Mouse (Mus musculus): ENCODE results near the gene Nadk. TPM values are rescaled to one million over a fixed set of nuclear protein-coding genes. Genes with fewer than 3 reads are reported as not detected.

Nadk gene
- polyA plus RNA-seq, 2 experiments: 78.8 to 87.9 TPM

DNA sequence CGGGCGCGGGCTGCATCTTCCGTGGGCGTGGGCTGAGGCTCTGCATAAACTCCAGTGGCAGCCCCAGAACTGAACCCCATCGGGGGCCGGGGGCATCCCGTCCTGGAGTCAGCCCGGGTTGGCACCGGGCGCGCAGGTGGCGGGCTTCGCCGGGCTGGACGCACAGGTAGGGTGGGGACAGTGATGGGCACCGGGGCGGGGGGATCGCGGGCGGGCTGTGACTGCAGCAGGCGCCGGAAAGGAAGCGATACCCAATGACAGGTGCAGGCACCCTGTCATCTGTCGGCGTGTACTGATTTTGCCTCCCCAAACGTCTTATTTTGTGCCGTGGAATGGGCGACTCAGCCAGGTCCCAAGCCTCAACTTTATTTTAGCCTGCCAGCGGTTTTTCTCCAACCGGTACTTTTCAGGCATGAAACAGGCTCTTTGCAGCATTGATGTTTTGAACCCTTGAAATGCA, 39.8 kb downstream of the Nadk start:
- Histone ChIP-seq H3K9me3 (ENCODE audit: control insufficient read depth, low read length) (no peaks in the 10 kb centered on the region), H3K4me3 (replicated peaks; ENCODE audit: low read length) (peak overlapping the region; percentile 85), H3K4me2 (replicated peaks; ENCODE audit: low read depth, low read length, severe bottlenecking) (peak overlapping the region; percentile 79), H3K9ac (ENCODE audit: low read depth, low read length, severe bottlenecking) (peak overlapping the region; percentile 93), H3K27ac (replicated peaks; ENCODE audit: low read depth, low read length) (peak overlapping the region; percentile 99), H3K36me3 (ENCODE audit: control insufficient read depth, insufficient read depth, low read length) (0 out of 2 replicates have a peak, but pooled peaks cover 9% of the 10 kb centered on the region), H3K27me3 (ENCODE audit: control insufficient read depth, insufficient read depth, low read length) (no peaks in the 10 kb centered on the region), H3K4me1 (ENCODE audit: control insufficient read depth, insufficient read depth, low read length) (peaks cover 11% of the 10 kb centered on the region; the same call in 1 of the 2 replicates)
- no peak for DNase-seq (ENCODE audit: low spot score)
- peak; percentile 10 for ATAC-seq (ENCODE audit: low FRiP score, low read depth)
- TF ChIP-seq POLR2A (IDR thresholded peaks at IDR 0.05; ENCODE audit: borderline replicate concordance, extremely low read depth, insufficient read depth, insufficient read length): no peak
- WGBS: 4% methylated on average over 23 of the region's 31 CpGs

DNA sequence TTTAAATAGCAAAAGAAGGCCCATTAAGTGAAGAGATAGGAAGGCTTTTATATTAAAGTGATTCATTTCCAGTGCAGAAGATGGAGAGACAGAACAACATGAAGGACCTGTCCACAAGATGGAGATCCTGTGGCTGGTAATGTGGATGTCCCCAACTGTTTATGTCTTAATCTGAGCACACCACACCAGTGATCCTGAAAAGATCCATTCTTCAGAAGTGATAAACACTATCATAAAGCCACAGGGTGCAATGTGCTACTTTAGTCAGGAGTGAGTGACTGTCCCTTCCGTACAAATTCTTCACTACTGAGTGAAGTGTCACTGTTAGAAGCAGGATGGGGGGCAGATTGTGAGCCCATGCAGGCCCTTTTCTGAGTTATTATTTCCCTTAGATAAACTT, 40.6 kb downstream of the Nadk start:
- H3K4me2 ChIP-seq (replicated peaks; ENCODE audit: low read depth, low read length, severe bottlenecking): peak overlapping the region; percentile 79
- no peak overlapping the region for H3K27ac ChIP-seq (replicated peaks; ENCODE audit: low read depth, low read length)
- peak overlapping the region; percentile 93 for H3K9ac ChIP-seq (ENCODE audit: low read depth, low read length, severe bottlenecking)
- 0 out of 2 replicates have a peak, but pooled peaks cover 9% of the 10 kb centered on the region for H3K36me3 ChIP-seq (ENCODE audit: control insufficient read depth, insufficient read depth, low read length)
- DNase-seq (ENCODE audit: low spot score) (no peak), ATAC-seq (ENCODE audit: low FRiP score, low read depth) (no peak)
- WGBS: 89% methylated on average over 1 of the region's 1 CpGs
- peaks cover 11% of the 10 kb centered on the region; the same call in 1 of the 2 replicates for H3K4me1 ChIP-seq (ENCODE audit: control insufficient read depth, insufficient read depth, low read length)
- no peak for TF ChIP-seq POLR2A (IDR thresholded peaks at IDR 0.05; ENCODE audit: borderline replicate concordance, extremely low read depth, insufficient read depth, insufficient read length)
- no peaks in the 10 kb centered on the region for H3K27me3 ChIP-seq (ENCODE audit: control insufficient read depth, insufficient read depth, low read length)
- peak overlapping the region; percentile 85 for H3K4me3 ChIP-seq (replicated peaks; ENCODE audit: low read length)
- no peaks in the 10 kb centered on the region for H3K9me3 ChIP-seq (ENCODE audit: control insufficient read depth, low read length)

DNA sequence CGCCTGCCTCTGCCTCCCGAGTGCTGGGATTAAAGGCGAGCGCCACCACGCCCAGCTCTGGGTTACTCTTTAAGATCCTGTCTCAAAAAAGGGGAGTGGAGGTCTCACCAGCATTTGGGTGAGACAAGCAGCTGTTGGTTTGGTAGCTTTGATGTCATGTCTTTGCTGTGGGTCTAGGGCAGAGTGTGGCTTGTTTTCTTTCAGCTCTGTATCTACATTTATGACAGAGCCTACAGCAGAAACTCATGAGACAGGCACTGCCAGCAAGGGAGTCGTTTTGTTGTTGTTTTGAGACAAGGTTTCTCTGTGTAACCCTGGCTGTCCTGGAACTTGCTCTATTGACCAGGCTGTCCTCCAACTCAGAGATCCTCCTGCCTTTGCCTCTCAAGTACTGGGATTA, 41.6 kb downstream of the Nadk start:
- no peaks in the 10 kb centered on the region for H3K27me3 ChIP-seq (ENCODE audit: control insufficient read depth, insufficient read depth, low read length)
- H3K4me2 ChIP-seq (replicated peaks; ENCODE audit: low read depth, low read length, severe bottlenecking): no peak overlapping the region
- WGBS: 96% methylated on average over 6 of the region's 6 CpGs
- no peaks in the 10 kb centered on the region for H3K9me3 ChIP-seq (ENCODE audit: control insufficient read depth, low read length)
- ATAC-seq (ENCODE audit: low FRiP score, low read depth) (no peak), DNase-seq (ENCODE audit: low spot score) (no peak)
- 0 out of 2 replicates have a peak, but pooled peaks cover 9% of the 10 kb centered on the region for H3K36me3 ChIP-seq (ENCODE audit: control insufficient read depth, insufficient read depth, low read length)
- H3K4me1 ChIP-seq (ENCODE audit: control insufficient read depth, insufficient read depth, low read length): peaks cover 11% of the 10 kb centered on the region; the same call in 1 of the 2 replicates
- TF ChIP-seq POLR2A (IDR thresholded peaks at IDR 0.05; ENCODE audit: borderline replicate concordance, extremely low read depth, insufficient read depth, insufficient read length): no peak
- no peak overlapping the region for H3K27ac ChIP-seq (replicated peaks; ENCODE audit: low read depth, low read length)
- H3K9ac ChIP-seq (ENCODE audit: low read depth, low read length, severe bottlenecking): no peak overlapping the region
- H3K4me3 ChIP-seq (replicated peaks; ENCODE audit: low read length): no peak overlapping the region

- Histone ChIP-seq H3K4me1 (ENCODE audit: control insufficient read depth, insufficient read depth, low read length) (peaks cover 11% of the 10 kb centered on the region; the same call in 1 of the 2 replicates), H3K4me2 (replicated peaks; ENCODE audit: low read depth, low read length, severe bottlenecking) (no peak overlapping the region), H3K9ac (ENCODE audit: low read depth, low read length, severe bottlenecking) (no peak overlapping the region), H3K27me3 (ENCODE audit: control insufficient read depth, insufficient read depth, low read length) (no peaks in the 10 kb centered on the region), H3K27ac (replicated peaks; ENCODE audit: low read depth, low read length) (no peak overlapping the region), H3K4me3 (replicated peaks; ENCODE audit: low read length) (no peak overlapping the region), H3K9me3 (ENCODE audit: control insufficient read depth, low read length) (no peaks in the 10 kb centered on the region), H3K36me3 (ENCODE audit: control insufficient read depth, insufficient read depth, low read length) (peaks cover 16% of the 10 kb centered on the region)
- no peak for ATAC-seq (ENCODE audit: low FRiP score, low read depth)
- no peak for DNase-seq (ENCODE audit: low spot score)
- TF ChIP-seq POLR2A (IDR thresholded peaks at IDR 0.05; ENCODE audit: borderline replicate concordance, extremely low read depth, insufficient read depth, insufficient read length): no peak
- 92% methylated on average over 4 of the region's 4 CpGs for WGBS
Measured at GRCm38 (mm10) chr4:155605132-155605531, 43.0 kb downstream of the Nadk start.

GRCm38 (mm10) chr4:155606825-155607224, 44.6 kb downstream of the Nadk start:
- TF ChIP-seq POLR2A (IDR thresholded peaks at IDR 0.05; ENCODE audit: borderline replicate concordance, extremely low read depth, insufficient read depth, insufficient read length): no peak
- Histone ChIP-seq H3K4me2 (replicated peaks; ENCODE audit: low read depth, low read length, severe bottlenecking) (no peak overlapping the region), H3K9me3 (ENCODE audit: control insufficient read depth, low read length) (no peaks in the 10 kb centered on the region), H3K27me3 (ENCODE audit: control insufficient read depth, insufficient read depth, low read length) (no peaks in the 10 kb centered on the region), H3K9ac (ENCODE audit: low read depth, low read length, severe bottlenecking) (no peak overlapping the region), H3K4me3 (replicated peaks; ENCODE audit: low read length) (no peak overlapping the region), H3K27ac (replicated peaks; ENCODE audit: low read depth, low read length) (no peak overlapping the region), H3K36me3 (ENCODE audit: control insufficient read depth, insufficient read depth, low read length) (peaks cover 28% of the 10 kb centered on the region), H3K4me1 (ENCODE audit: control insufficient read depth, insufficient read depth, low read length) (peaks cover 7% of the 10 kb centered on the region; the same call in 1 of the 2 replicates)
- DNase-seq (ENCODE audit: low spot score): no peak
- 70% methylated on average over 2 of the region's 2 CpGs for WGBS
- no peak for ATAC-seq (ENCODE audit: low FRiP score, low read depth)

Data from limb, embryonic 14.5 days (tissue).